Mouse (Mus musculus) induced T-regulatory cell, adult 2 months (primary cell): ENCODE measurements at regions not wholly inside any gene's neighbourhood (a gene's known extent, or its start where the extent isn't known, plus 50 kb on each side); places are given as distances from the start of the nearest gene placed in this dataset.
A peak's percentile ranks its signal among the peaks of the same experiment; 100 is the strongest.

ENCODE experiments used
- DNase-seq: peaks from one replicate; pipeline ENCODE4 v3.0.0-alpha.2; 2012; ENCODE audit warnings: low read depth

DNA sequence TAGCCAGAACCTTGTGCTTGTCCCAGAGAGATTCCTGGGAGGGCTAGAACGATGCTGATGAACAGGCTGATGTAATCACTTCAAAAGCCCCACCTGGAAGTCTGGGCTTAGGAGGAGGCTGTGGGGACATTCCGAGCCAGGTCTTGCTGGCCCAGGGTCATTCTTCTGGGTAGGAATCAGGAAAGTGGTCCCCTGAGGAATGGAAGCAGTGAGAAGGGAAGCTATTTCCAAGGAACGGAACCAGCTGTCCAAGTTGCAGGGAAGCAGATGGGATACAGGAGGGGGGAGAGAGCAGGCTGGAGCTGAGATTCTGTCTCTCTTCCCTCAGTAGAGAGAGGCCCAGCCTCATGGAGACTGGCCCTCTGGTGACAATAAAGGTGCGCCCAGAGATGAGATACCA is 243.9 kb downstream of the Tcf7l2 start:
- no peak for DNase-seq

DNA sequence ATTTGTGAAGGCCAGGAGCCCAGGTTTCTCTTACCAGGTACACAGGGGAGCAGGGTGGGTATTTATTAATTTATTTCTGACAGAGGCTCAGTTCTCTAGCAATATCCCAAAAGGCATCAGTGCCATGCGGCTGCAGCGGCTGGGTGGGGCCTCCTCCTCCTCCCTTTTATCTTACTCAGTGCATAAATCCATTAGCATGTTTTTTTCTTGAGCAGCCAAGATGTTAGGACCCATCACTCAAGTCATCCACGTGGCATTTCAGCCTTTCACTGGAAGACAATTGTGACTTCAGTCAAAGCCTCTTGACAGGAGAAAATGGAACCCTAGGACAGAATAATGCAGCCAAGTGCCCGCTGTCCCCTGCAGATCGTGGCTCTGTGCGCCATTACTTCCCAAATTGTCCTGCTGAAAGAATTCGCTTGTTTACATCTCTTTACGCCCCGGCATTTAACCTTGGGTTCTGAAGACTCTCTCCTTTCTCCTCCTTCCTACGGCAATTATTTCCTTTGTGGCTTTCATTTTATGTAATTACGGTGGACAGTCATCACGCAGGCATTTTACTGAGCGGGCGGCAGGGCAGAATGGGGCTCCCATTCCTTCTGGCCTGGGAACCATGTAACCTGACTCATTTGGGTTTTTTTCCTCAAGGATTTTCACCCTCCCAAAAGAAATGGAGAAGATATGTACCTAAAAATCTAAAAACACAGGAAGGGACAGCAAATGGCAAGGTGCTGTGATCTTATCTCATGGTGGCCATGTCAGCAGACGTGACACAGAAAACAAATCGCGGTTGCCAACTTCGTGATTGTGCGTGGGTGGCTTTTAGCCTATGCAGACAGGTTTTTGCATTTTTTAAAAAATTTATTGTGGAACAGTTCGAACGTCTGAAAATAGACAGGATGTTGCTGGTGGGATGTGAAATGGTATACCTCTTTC is 250.4 kb downstream of the Tcf7l2 start:
- DNase-seq: no peak

DNA sequence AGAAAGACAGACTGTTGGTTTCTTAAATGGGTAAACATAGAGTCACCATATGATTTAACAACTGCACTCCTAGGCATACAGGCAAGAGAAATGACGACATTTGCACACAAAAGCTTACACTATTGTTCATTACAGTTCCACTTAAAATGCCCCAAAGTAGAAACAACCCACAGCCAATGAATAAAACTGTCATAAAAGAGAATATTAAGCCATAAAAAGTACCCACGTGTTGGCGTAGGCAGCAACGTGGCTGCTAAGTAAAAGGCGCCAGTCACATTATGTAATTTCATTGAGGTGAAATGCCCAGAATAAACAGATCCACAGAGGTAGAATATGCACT is 251.1 kb downstream of the Tcf7l2 start:
- no peak for DNase-seq

DNA sequence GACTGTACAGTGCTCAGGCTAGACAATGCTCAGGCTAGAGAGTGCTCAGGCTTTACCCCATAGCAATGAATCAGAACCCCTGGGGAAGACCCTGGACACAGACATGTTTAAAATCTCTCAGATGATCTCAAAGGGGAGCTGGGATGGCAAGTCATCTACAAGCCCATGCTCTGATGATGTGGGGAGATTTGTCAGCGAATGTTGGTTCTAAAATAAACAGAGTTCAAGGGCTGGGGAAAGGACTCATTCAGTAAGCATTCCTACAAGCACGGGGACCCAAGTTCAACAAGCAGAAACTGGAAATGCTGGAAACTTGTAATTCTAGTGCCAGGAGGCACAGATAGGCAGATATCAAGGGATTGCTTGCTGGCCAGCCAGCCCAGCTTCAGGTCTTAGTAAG is 254.1 kb downstream of the Tcf7l2 start:
- no peak for DNase-seq

DNA sequence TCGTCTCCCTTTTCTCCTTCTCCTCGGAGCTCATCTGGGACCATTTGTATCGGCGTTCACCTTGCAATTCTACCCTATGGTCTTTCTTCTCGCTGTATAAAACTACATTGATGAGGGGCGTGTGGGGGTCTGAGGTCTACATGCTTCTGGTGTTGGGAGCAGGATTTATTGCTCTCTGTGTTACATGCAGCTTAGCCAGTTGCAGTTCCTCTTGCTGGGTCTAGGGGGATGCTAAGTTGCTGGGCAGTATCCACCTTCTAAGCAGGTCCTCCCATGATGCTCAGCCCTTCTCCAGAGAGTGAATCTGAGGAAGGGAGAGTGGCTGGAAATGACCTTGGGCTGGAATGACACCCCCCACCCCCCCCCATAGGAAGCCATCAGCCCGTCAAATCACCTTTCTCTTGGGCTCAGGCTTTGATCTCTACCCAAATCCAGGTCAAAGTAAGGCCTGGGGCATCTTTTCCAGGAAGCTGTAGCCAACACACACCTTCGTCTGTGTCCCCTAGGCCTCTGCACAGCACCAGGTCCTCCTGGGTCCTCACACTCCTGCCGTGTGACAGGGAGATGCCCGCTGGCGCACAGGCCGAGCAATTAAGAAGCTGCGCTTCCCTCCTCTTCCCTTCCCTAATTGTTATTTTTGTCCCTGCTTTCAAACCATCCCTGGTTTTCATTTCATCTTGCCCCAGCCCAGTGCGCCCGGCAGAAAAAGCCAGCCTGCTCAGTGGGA is 257.0 kb downstream of the Tcf7l2 start:
- no peak for DNase-seq

DNA sequence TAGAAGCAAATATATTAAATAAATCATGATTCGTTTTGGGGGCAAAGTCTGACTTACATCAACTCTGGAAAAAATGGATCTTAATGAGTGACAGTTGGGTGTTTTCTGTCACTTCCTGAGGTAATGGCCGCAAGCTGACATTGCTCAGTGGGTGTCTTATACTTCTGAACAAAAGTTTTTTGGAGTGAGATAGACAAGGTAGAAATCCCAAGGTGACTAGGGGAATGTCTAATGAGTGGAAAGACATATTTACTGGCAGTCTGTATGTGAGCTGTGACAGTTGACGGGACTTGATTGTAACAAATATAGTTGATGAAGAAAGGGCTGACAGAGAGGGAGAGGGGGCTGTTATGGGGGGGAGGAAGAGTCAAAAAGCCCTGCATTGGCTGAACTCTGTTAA is 257.8 kb downstream of the Tcf7l2 start:
- DNase-seq: no peak

DNA sequence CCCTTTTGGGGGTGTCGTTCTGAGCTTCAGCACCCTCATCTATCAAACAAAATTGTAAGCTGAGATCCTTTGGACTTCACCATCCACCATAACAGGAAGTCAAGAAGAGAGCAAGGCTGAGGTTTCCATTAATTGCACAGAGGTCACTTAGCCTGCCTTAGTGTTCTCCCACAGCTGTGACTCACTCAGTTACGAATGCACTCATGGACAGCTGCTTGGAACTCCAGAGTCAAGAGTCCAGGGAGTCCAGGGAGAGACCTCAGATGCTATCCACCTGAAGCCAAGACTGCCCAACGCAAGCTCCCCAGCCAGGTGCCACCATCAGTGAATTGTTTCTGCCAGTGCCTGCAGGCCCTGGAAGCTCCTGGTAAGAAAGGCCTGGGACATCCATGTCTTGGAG is 259.8 kb downstream of the Tcf7l2 start:
- DNase-seq: no peak

DNA sequence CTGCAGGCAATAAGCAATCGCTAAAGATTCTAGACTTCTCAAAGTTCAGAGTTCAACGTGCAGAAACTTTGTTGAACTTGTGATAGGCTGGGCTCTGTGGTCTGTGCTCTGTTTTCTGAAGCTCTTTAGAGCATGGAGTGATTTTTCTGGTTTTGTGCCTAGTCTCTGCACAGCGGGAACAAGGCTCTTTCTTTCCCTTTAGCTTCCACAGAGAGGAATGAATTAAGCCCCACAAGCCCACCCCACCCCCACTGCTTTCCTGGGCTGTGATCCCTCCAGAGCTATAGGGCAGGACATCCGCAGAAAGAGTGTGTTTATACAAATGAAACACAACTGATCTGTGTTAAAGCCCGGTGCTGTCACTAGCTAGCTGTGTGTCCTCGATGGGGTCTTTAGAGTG is 264.3 kb downstream of the Tcf7l2 start:
- DNase-seq: no peak

DNA sequence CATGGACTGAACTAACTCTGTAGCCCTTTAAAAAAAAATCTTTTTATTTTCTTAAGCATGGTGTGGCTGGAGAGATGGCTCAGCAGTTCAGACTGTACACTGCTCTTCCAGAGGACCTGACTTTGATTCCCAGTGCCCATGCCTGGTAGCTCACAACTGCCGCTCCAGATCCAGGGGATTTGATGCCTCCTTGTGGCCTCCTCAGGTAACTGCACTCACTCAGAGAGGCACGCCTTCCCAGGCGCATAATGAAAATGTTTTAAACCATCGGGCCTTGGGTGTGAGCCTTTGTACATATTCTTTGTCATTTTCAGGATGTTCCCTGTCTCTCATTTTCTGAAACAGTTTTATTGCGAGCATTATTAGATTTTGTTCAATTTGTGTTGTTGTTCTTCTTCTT is 265.8 kb downstream of the Tcf7l2 start:
- DNase-seq: peak; percentile 1

DNA sequence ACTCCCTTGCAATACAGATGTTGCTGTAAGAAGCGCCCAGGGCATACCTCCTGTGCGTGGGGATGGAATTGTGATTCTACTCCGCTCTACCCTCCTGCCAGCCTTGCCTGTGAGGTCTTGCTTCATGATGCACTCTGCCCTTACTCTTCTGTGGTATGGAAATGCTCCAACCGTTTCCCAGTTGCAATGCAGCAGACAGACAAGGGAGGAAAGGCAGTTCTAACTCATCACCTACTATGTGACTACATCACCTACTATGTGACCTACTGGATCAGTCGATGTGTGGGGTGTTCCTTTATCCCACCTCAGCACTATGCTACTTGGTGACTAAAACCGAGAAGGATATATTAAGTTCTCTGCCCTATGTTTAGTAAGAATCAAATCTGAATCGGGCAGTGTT is 269.1 kb downstream of the Tcf7l2 start:
- DNase-seq: no peak

DNA sequence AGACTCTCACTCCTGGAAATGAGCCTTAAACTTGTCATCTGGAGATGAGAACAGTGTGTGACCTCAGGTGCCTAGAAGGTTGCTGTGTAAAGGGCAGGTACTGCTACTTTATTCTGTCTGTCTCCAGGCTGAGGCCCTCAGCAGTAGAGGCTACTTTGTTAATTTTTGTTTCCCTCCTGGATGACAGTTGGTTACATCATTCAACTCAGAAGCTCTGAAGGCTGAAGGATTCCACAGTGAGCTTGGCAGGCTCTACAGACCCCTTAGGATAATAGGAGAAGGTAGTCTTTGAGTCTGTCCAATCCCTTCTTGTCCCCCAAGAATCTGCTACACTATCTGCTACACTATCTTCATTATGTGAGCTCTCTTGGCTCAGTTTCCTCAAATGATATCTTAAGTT is 269.7 kb downstream of the Tcf7l2 start:
- DNase-seq: no peak

DNA sequence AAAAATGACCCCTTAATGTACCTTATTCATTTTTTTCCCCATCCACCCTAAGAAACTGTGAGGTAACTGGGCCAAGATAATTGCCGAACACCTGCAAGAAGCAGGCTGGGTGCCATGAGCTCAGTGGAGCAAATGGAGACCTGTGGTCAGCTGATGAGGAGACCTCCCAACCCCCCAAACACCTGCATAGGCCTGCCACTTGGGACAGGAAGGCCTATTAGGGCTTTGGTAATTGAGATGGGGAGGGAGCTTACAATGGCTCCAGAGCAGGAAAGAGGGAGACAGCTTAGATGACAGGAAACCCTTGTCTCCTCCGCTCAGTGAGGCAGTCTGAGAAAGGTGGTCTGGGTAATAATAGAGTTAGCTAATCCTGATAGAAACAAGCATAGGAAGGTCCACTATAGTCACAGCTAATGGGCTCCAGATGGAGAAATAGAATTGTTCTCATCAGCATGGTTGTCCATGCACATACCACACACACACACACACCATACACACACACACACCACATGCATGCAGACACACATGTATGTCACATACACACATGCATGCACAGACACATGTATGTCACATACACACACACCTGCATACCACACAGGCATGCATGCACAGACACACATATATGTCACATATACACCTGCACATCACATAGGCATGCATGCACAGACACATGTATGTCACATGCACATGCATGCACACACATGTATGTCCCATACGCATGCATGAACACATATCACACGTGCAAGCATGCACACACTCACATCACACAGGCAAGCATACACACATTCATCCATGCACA is 270.2 kb upstream of the Habp2 start:
- no peak for DNase-seq

DNA sequence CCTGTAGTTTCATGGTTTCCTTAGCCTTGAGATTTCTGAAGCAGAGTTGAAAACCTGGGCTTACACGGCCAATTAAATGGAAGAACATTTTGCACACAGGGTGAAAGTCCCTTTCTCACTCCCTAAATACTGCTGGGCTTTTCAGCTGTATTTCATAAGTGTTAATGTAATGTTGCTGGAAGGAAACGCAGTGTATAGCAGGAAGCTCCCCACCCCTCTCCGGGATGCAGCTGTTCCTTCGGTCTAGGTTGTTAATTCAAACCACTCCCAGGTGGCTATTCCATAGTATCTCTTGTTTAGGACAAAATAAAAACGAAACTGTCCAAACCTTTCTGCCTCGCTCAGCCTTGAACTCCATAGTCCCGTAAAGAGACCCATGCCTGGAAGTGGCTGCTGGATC is 269.4 kb upstream of the Habp2 start:
- no peak for DNase-seq

DNA sequence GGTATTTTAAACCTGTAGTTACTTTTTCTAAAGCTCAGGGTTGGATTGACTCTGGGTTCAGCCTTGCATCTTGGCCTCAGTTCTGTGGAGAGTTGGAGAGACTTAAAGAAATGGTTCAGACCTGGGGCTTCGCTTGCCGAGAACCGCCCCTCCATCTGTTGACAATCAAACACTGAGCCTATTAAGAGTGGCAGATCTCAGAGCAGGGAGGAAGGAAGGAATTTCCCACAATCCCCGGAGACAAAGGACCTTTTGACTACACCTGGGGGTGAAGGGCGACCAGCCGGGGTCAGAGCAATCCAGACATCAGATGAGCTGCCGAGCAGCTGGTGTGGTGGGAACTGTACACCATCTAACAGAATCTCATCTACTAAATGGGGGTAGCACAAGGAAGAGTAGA is 267.8 kb upstream of the Habp2 start:
- no peak for DNase-seq

DNA sequence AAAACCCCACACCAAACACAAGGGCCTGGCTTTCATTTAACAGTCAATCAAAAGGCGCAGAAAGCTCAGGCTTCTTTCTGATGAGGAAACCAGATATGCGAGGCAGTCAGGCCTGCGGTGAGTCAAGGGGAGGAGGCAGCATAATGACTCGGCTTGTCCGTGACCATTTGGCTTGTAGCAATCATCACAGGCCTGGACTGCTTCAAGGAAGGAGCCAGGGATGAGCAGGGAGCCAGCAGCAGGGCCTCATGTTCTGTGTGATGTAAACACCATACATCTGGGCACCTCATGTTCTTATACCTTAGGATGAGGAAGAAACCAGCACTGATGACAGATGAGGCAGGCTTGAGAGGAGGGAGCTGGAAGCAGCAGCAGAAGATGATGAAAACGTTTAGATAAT is 264.6 kb upstream of the Habp2 start:
- DNase-seq: no peak

DNA sequence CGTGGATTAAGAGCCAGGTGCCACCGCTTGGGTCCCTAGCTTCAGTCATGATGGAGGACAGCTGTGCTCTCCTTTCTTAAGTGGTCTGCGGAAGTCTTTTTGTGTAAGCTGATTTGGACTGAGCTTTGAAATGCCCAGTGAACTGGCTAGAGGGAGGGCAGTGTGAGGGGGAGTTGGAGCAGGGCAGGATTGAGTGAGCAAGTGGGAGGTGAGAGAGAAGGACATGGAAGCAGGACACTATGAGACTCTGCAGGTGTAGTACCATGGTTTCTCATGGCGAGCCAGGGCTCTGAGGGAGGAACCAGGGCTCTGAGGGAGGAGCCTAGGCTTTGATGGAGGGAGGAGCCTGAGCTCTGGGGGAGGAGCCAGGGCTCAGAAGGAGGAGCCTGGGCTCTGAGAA is 262.3 kb upstream of the Habp2 start:
- no peak for DNase-seq

DNA sequence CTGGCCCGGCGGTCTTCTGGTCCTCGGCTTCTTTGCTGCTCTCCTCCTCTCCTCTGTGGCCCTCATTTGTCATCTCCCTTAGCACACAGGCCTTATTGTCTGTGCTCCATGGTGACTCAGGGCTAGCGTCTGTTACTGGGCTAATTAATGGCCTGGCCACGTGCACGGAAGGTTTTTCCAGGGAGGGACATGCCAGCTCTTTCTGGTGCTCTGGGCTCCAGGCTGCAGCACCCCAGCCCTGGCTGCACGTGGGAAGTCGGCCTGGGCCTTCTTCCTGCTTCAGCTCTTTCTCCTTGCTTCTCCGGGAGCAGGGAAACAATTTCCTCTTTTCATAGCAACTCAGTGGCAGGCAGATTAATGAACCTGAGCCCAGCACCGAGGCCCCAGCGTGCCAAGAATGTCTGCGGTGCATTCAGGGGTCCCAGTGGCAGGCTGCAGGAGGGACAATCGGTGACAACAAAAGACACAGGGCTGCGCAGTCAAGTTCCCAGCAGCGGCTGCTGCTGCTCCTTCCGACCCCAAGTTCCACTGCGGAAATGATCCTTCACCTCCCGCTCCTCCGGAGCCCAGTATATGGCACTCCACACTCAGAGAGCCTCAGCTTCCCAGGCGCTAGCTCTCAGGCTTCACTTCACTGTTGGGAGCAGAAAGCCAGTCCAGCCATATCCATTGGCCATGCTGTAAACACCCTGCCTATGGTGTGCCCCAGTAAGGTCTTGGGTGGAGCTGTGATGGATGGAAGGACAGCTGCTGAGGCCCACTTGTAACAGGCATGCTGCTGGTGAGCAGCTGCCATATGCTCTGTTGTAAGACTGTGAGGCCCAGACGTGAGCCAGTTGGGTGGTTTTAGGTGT is 257.3 kb upstream of the Habp2 start:
- no peak for DNase-seq

DNA sequence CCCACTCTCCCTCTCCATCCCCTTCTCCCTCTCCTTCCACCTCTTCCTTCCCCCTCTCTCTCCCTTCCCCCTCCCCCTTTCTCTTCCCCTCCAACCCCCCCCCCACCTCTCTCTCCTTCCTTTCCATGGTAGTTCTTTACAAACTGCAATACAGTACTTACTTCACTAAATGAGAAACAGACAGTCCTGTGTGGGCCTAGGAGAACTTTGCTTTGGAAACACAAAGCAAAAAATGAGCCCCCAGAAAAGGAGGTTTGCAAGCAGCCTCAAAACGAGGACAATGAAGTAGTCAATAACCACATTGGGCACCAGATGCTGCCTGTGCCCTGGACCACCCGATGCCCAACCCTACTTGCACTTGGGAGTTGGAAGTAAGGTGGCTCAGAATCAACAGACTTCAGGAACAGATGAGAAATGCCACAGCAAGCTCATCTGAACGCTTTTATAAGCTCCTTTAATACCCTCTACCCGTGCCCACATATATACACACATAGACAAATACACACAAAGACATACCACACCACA is 256.5 kb upstream of the Habp2 start:
- no peak for DNase-seq

DNA sequence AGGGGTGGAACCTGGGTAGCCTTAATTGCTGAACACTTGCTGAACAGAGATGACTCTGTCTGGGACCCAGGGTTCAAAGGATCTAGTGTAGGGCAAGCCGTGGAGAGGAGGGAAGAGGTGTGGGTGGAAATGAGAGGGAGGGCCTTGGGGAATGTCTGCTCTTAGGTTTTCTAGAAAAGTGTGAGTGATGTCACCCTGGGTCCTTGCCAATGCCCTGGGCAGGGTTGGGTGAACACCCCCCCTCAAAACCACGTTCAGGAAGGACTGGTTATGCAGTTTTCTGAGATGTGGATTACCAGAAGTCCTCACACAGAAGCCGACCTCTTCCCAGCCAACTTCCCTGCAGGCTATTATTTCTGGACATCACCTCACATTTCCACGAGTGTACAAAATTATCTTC is 252.4 kb upstream of the Habp2 start:
- no peak for DNase-seq

DNA sequence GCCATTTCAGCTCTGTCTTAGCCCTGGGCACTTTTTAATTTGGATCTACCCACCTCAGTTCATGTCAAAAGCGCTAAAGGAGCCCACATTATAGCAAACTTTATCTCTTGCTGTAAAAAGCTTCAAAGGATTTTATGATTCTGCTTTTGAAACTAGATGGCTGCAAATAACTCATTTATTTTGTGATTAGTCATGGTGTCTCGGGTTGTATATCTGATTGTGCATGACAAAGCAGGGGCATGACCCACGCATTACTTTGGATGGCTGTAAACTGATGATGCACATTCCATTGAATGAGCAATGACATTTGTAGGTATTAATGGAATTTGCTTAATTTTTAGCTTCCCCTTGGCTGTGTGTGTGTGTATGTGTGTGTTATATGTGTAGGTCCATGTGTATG is 249.4 kb upstream of the Habp2 start:
- DNase-seq: no peak
